ENCODE assay signal across 8 mouse cellular contexts in genomic region chr6:5725611-5726236, GRCm38 (mm10). TPM values are rescaled to one million over a fixed set of nuclear protein-coding genes. Genes with fewer than 3 reads are reported as not detected.
DNase-seq lines count a peak whose midpoint lies in the region; ATAC-seq and TF ChIP-seq lines count a peak whose summit lies in the region.

Gene Dync1i1, plus strand, starts transcription at chr6:5725639.

- H3K4me1 ChIP-seq in intestine, postnatal 0 days (replicated peaks; ENCODE audit: control insufficient read depth, insufficient read depth, low read length), result 0 out of 2 replicates have a peak, but pooled peaks cover 7% of the 10 kb centered on the region
- peaks cover 5% of the 10 kb centered on the region for H3K4me1 ChIP-seq in limb, embryonic 11.5 days (ENCODE audit: control insufficient read depth, insufficient read depth, low read length)
- H3K4me1 ChIP-seq in midbrain, embryonic 15.5 days, result peaks cover 9% of the 10 kb centered on the region
- H3K4me1 ChIP-seq in stomach, postnatal 0 days (replicated peaks; ENCODE audit: control insufficient read depth, insufficient read depth), result 0 out of 2 replicates have a peak, but pooled peaks cover 2% of the 10 kb centered on the region

- H3K36me3 ChIP-seq in intestine, postnatal 0 days (ENCODE audit: control insufficient read depth, insufficient read depth), result no peaks in the 10 kb centered on the region
- H3K36me3 ChIP-seq in limb, embryonic 11.5 days (ENCODE audit: control insufficient read depth, insufficient read depth, low read length), result no peaks in the 10 kb centered on the region
- no peaks in the 10 kb centered on the region for H3K36me3 ChIP-seq in midbrain, embryonic 15.5 days (replicated peaks)
- no peaks in the 10 kb centered on the region for H3K36me3 ChIP-seq in stomach, postnatal 0 days (ENCODE audit: control insufficient read depth, insufficient read depth, low read length)

- H3K27me3 ChIP-seq in intestine, postnatal 0 days (replicated peaks; ENCODE audit: control insufficient read depth, insufficient read depth, low read length), result peaks cover 11% of the 10 kb centered on the region; the same call in 1 of the 2 replicates
- H3K27me3 ChIP-seq in limb, embryonic 11.5 days (ENCODE audit: control insufficient read depth, insufficient read depth, low read length), result peaks cover 8% of the 10 kb centered on the region; the same call in 1 of the 2 replicates
- no peaks in the 10 kb centered on the region; the same call in 1 of the 2 replicates for H3K27me3 ChIP-seq in midbrain, embryonic 15.5 days (replicated peaks)
- no peaks in the 10 kb centered on the region for H3K27me3 ChIP-seq in stomach, postnatal 0 days (ENCODE audit: control insufficient read depth, insufficient read depth, low read length)

- H3K27ac ChIP-seq in intestine, postnatal 0 days (ENCODE audit: low read depth, low read length), result no peak within 1 kb of the TSS
- no peak within 1 kb of the TSS for H3K27ac ChIP-seq in limb, embryonic 11.5 days (replicated peaks; ENCODE audit: low read depth, low read length)
- H3K27ac ChIP-seq in midbrain, embryonic 15.5 days, result peak within 1 kb of the TSS; percentile 39; the same call in 1 of the 2 replicates
- no peak within 1 kb of the TSS for H3K27ac ChIP-seq in stomach, postnatal 0 days (replicated peaks)

- H3K4me2 ChIP-seq in intestine, postnatal 0 days (replicated peaks; ENCODE audit: low read depth), result peak within 1 kb of the TSS; percentile 77
- H3K4me2 ChIP-seq in limb, embryonic 11.5 days (ENCODE audit: low read depth, severe bottlenecking), result peak within 1 kb of the TSS; percentile 90
- peak within 1 kb of the TSS; percentile 93 for H3K4me2 ChIP-seq in midbrain, embryonic 15.5 days
- peak within 1 kb of the TSS; percentile 67 for H3K4me2 ChIP-seq in stomach, postnatal 0 days (replicated peaks; ENCODE audit: low read depth)

- WGBS in intestine, postnatal 0 days, result 2% methylated on average over 32 of the region's 40 CpGs
- WGBS in limb, embryonic 11.5 days, result 2% methylated on average over 40 of the region's 40 CpGs
- 2% methylated on average over 39 of the region's 40 CpGs for WGBS in midbrain, embryonic 15.5 days
- whole genome bisulfite sequencing in stomach, postnatal 0 days, result 2% methylated on average over 37 of the region's 40 CpGs

- peak; percentile 68 for ATAC-seq in intestine, postnatal 0 days
- peak; percentile 70 for ATAC-seq in limb, embryonic 11.5 days (ENCODE audit: insufficient number of reproducible peaks, low FRiP score, low TSS enrichment, low read depth)
- peak; percentile 95 for ATAC-seq in midbrain, embryonic 15.5 days (replicated peaks)
- ATAC-seq in stomach, postnatal 0 days (ENCODE audit: low FRiP score, low TSS enrichment), result peak; percentile 73

- no peak for TF ChIP-seq CTCF in intestine, postnatal 0 days (IDR thresholded peaks at IDR 0.05; ENCODE audit: low read depth)
- TF ChIP-seq CTCF in stomach, postnatal 0 days (IDR thresholded peaks at IDR 0.05; ENCODE audit: low read depth), result no peak; the same call in 1 of the 2 replicates

- H3K9ac ChIP-seq in intestine, postnatal 0 days (ENCODE audit: low read depth, low read length), result no peak within 1 kb of the TSS
- H3K9ac ChIP-seq in limb, embryonic 11.5 days (ENCODE audit: low read length), result peak within 1 kb of the TSS; percentile 56
- peak within 1 kb of the TSS; percentile 64 for H3K9ac ChIP-seq in midbrain, embryonic 15.5 days
- H3K9ac ChIP-seq in stomach, postnatal 0 days (ENCODE audit: low read length), result peak within 1 kb of the TSS; percentile 45

- no peak for TF ChIP-seq EP300 in stomach, postnatal 0 days (optimal IDR thresholded peaks at IDR 0.05)

- DNase-seq in kidney, adult 18-20 months, result peak; percentile 15
- DNase-seq in kidney, adult 8-10 months, result no peak
- peak; percentile 30 for DNase-seq in embryo, embryonic 11.5 days (ENCODE audit: low read depth, low spot score)
- DNase-seq in gonadal fat pad, adult 2 months (ENCODE audit: low read depth), result peak; percentile 3
- peak; percentile 62 for DNase-seq in limb, embryonic 11.5 days (ENCODE audit: low spot score)
- peak; percentile 37 for DNase-seq in stomach, postnatal 0 days (ENCODE audit: low spot score)

- peak within 1 kb of the TSS; percentile 40 for H3K4me3 ChIP-seq in intestine, postnatal 0 days (ENCODE audit: low read depth, low read length)
- H3K4me3 ChIP-seq in limb, embryonic 11.5 days (ENCODE audit: low read depth, low read length), result peak within 1 kb of the TSS; percentile 51
- H3K4me3 ChIP-seq in midbrain, embryonic 15.5 days, result peak within 1 kb of the TSS; percentile 54
- H3K4me3 ChIP-seq in stomach, postnatal 0 days (ENCODE audit: low read depth, low read length), result peak within 1 kb of the TSS; percentile 37

- H3K9me3 ChIP-seq in intestine, postnatal 0 days (ENCODE audit: control insufficient read depth), result no peaks in the 10 kb centered on the region
- H3K9me3 ChIP-seq in limb, embryonic 11.5 days (ENCODE audit: control insufficient read depth, low read length), result no peaks in the 10 kb centered on the region
- H3K9me3 ChIP-seq in midbrain, embryonic 15.5 days, result no peaks in the 10 kb centered on the region
- H3K9me3 ChIP-seq in stomach, postnatal 0 days (ENCODE audit: control insufficient read depth, low read length), result no peaks in the 10 kb centered on the region

RNA-seq across cellular contexts. Expression of gene Dync1i1, which starts in this region (rescaled TPM):
- polyA plus RNA-seq in gonadal fat pad, adult 2 months (2012; rRNA removed), result 2.3 and 3.0 TPM in 2 replicates
- polyA plus RNA-seq in intestine, postnatal 0 days (2015; fragmentation: Nextera tagmentation; extraction: Ambion mirVana), result 0.46 and 0.53 TPM in 2 replicates
- polyA plus RNA-seq in limb, embryonic 11.5 days (2014; fragmentation: Nextera tagmentation; extraction: Ambion mirVana), result 5.7 and 6.6 TPM in 2 replicates
- 23.0 and 23.6 TPM in 2 replicates for polyA plus RNA-seq in midbrain, embryonic 15.5 days (2015; fragmentation: Nextera tagmentation; extraction: Ambion mirVana)
- polyA plus RNA-seq in stomach, postnatal 0 days (2015; fragmentation: Nextera tagmentation; extraction: Ambion mirVana), result 0.79 and 0.85 TPM in 2 replicates

Comparison
In these comparisons a context has a peak if more than half of its experiments do, and no peak if none do; other contexts are left out.
1. DNase-seq: peak in kidney, adult 18-20 months (single experiment), embryo, embryonic 11.5 days (single experiment), gonadal fat pad, adult 2 months (single experiment) and limb, embryonic 11.5 days (single experiment); none in kidney, adult 8-10 months (0 of 2).
2. Peak in ATAC-seq, H3K4me3 ChIP-seq and H3K4me2 ChIP-seq in intestine, postnatal 0 days; RNA of the gene not detected or under 1 TPM.
3. Peak in DNase-seq, ATAC-seq, H3K4me3 ChIP-seq, H3K9ac ChIP-seq and H3K4me2 ChIP-seq in stomach, postnatal 0 days; RNA of the gene not detected or under 1 TPM.
4. Peak in every context shown above with its lines, with median percentiles within 50 percentile points of each other: ATAC-seq, H3K4me2 ChIP-seq and H3K4me3 ChIP-seq.